Mouse (Mus musculus) lung, embryonic 14.5 days (tissue): ENCODE measurements around the gene Pex11b. TPM values are rescaled to one million over a fixed set of nuclear protein-coding genes. Genes with fewer than 3 reads are reported as not detected.
A peak's percentile ranks its signal among the peaks of the same experiment; 100 is the strongest.

Experiments used
- ATAC-seq: fragments of 200-750 bp; cut with Nextera tagmentation; 2 replicates; pipeline ENCODE4 v1.8.0; 2017; ENCODE audit warnings: mild to moderate bottlenecking, moderate TSS enrichment, moderate library complexity; ENCODE audit not compliant: insufficient read depth
- DNase-seq: peaks from one replicate; pipeline ENCODE4 v3.0.0-alpha.2; 2015
- H3K27ac ChIP-seq: fragments of 300-500 bp; sonication (generic); 2 replicates; pipeline ENCODE4 v1.5.1; 2014; ENCODE audit warnings: low read depth, mild to moderate bottlenecking, moderate library complexity
- H3K27me3 ChIP-seq: fragments of 300-500 bp; sonication (generic); 2 replicates; pipeline ENCODE4 v1.6.1; 2014; ENCODE audit warnings: low read length, control low read depth; ENCODE audit not compliant: insufficient read depth
- H3K36me3 ChIP-seq: fragments of 300-500 bp; sonication (generic); 2 replicates; pipeline ENCODE4 v1.6.1; 2014; ENCODE audit warnings: control low read depth; ENCODE audit not compliant: insufficient read depth
- H3K4me1 ChIP-seq: fragments of 300-500 bp; sonication (generic); 2 replicates; pipeline ENCODE4 v1.6.1; 2014; ENCODE audit warnings: antibody characterized with exemption, control low read depth; ENCODE audit not compliant: insufficient read depth
- H3K4me2 ChIP-seq: fragments of 300-500 bp; sonication (generic); 2 replicates; pipeline ENCODE4 v1.6.1; 2014; ENCODE audit warnings: mild to moderate bottlenecking
- H3K4me3 ChIP-seq: fragments of 300-500 bp; sonication (generic); 2 replicates; pipeline ENCODE4 v1.5.1; 2014; ENCODE audit warnings: low read depth, low read length
- H3K9ac ChIP-seq: fragments of 300-500 bp; sonication (generic); 2 replicates; pipeline ENCODE4 v1.6.1; 2014
- H3K9me3 ChIP-seq: fragments of 300-500 bp; sonication (generic); 2 replicates; pipeline ENCODE4 v1.6.1; 2016; ENCODE audit warnings: low read depth, low read length, control low read depth
- CTCF ChIP-seq: IDR thresholded peaks from 2 replicates; pipeline ENCODE4 v1.5.1; 2016; ENCODE audit warnings: antibody characterized with exemption, low read depth
- WGBS: fragments of 180-500 bp; shearing (Covaris S2); extraction: QIAGEN DNeasy Blood & Tissue Kit; methylation state at CpG from one replicate; pipeline ENCODE4 v1.1.7; 2014; 5-methylcytosine and 5-hydroxymethylcytosine counted together
- polyA plus RNA-seq: library from polyadenylated mRNA; unstranded; fragments of >200 nt; fragmentation: Nextera tagmentation; extraction: Ambion mirVana; gene quantifications from 2 replicates; pipeline ENCODE4 v1.2.1, GENCODE M21; 2014

The Pex11b gene
- polyA plus RNA-seq, 1 experiment from 2014 or later: 55.8 TPM

DNA sequence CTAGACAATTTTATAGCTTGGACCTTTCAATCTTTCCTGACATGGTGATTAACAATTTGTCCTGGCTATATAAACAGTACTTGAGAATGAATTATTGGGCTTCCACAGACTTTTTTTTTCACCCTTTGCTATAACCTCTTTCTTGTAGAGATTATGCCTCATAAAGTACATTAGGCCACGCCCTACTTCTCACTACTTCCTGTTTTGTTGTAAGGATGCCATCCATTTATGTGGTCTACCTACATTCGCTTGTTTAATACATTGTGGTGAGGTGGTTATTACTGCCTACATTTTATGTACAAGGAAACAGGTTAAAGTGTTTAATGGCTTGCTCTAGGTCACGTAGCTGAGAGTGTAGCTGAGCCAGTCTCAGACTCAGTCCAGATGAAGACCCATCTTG lies 40.0 kb downstream of the Pex11b start:
- Histone ChIP-seq H3K9ac (no peak overlapping the region), H3K36me3 (no peaks in the 10 kb centered on the region), H3K4me1 (no peaks in the 10 kb centered on the region), H3K4me3 (no peak overlapping the region), H3K27ac (no peak overlapping the region), H3K9me3 (no peaks in the 10 kb centered on the region), H3K4me2 (no peak overlapping the region), H3K27me3 (peaks cover 5% of the 10 kb centered on the region; the same call in 1 of the 2 replicates)
- TF ChIP-seq CTCF: no peak
- DNase-seq: no peak
- WGBS: 89% methylated on average over 3 of the region's 3 CpGs
- ATAC-seq: no peak

DNA sequence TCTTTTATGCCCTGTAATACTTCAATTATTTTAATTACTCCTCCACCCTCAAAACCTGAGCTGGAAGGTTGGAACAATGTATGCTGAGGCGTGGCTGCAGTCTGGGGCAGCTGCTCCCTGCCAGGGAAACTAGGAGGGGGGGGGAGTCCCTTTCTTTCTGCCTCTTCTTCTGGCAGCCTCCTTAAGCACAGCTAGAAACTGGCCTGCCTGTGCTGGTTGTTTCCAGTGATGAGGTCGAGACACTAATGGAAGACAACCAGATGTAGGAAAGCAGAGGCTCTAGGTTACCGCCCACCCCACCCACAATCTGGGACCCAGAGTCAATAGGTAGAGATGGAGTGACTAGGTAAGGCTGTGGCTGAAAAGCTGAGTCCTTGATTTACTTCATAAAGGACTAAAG lies 40.5 kb downstream of the Pex11b start:
- Histone ChIP-seq H3K4me1 (no peaks in the 10 kb centered on the region), H3K4me2 (no peak overlapping the region), H3K27ac (no peak overlapping the region), H3K27me3 (peaks cover 9% of the 10 kb centered on the region; the same call in 1 of the 2 replicates), H3K36me3 (no peaks in the 10 kb centered on the region), H3K4me3 (no peak overlapping the region), H3K9me3 (no peaks in the 10 kb centered on the region), H3K9ac (no peak overlapping the region)
- ATAC-seq (no peak), DNase-seq (no peak)
- WGBS: 69% methylated on average over 3 of the region's 3 CpGs
- no peak for TF ChIP-seq CTCF

DNA sequence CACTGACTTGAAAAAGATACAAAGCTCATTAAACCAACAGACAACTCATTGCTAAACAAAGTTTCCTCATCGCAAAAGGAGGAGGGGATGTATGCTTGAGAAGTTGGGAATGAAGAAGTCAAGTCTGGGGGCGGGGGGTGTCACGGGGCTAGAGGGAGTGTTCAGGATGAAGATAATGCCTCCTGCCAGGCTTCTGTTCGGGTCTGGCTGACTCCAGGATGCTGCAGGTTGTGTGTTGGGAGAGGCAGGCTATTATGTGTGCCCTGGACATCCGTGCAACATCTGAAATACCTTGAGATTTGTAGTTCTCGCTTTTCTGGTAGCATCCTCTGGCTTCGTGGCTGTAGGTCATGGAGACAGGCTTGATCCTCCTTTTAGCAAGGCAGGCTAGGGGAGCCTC lies 43.3 kb downstream of the Pex11b start:
- ATAC-seq: no peak
- no peak for TF ChIP-seq CTCF
- H3K27me3 ChIP-seq: peaks cover 9% of the 10 kb centered on the region; the same call in 1 of the 2 replicates
- H3K36me3 ChIP-seq: no peaks in the 10 kb centered on the region
- H3K4me3 ChIP-seq: no peak overlapping the region
- no peaks in the 10 kb centered on the region for H3K9me3 ChIP-seq
- H3K4me2 ChIP-seq: no peak overlapping the region
- no peak overlapping the region for H3K9ac ChIP-seq
- H3K27ac ChIP-seq: no peak overlapping the region
- H3K4me1 ChIP-seq: no peaks in the 10 kb centered on the region
- 68% methylated on average over 7 of the region's 7 CpGs for WGBS
- no peak for DNase-seq

DNA sequence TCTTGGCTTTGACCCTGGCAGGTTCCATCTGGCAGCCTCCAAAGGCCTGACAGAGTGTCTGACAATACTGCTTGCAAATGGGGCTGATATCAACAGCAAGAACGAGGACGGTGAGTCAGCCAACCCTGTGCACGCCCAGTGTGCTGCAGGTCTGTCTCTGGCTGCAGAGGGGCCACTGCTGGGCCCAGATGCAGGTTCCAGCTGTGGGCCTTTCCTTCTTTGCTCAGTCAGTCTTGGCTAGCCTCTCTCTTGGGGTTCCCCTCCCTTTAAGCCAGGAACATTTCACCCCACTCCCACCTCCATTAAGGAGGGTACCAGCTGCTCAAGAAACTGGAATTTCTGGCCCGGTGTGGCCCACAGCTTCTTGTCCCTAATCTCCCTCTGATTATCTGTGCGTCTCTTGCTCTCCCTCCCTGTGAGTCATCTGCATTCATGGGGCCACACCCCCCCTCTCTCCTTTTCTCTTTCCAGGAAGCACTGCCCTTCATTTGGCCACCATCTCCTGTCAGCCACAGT lies 44.0 kb downstream of the Pex11b start:
- 16% methylated on average over 5 of the region's 5 CpGs for WGBS
- ATAC-seq: no peak
- no peaks in the 10 kb centered on the region for H3K9me3 ChIP-seq
- H3K4me2 ChIP-seq: no peak overlapping the region
- no peak overlapping the region for H3K27ac ChIP-seq
- no peak overlapping the region for H3K4me3 ChIP-seq
- TF ChIP-seq CTCF: no peak
- peaks cover 11% of the 10 kb centered on the region for H3K27me3 ChIP-seq
- H3K9ac ChIP-seq: no peak overlapping the region
- no peaks in the 10 kb centered on the region for H3K4me1 ChIP-seq
- no peak for DNase-seq
- no peaks in the 10 kb centered on the region for H3K36me3 ChIP-seq

DNA sequence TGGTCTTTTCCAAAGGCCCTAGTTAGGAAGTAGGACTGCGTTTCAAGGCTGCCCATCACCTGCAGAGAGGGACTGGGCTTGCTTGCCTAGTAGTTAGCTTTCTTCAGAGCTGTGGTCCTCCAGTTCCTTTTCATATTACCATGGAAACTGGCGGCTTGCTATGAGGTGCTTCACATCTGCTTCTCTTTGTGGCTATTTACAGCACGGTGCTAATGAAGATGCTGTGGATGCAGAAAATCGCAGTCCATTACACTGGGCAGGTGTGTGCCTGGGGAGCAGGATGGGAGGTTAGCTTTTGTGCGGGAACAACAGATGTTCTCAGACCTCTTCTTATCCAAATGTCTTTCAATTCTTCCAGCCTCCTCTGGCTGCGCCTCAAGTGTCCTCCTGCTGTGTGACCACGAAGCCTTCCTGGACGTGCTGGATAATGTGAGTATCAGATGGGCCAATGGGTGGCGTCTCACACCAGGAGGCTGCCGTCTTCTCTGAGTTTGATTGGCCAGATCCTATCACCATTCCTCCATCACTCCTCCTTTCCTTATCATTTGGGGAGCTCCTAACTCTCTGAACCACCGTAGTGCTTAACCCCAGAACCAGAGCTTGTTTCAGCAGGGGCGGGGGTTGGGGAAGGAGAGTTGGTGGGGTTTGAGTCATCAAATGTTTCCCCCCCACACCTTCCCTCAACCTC lies 45.2 kb downstream of the Pex11b start:
- H3K4me3 ChIP-seq: no peak overlapping the region
- H3K9ac ChIP-seq: no peak overlapping the region

DNA sequence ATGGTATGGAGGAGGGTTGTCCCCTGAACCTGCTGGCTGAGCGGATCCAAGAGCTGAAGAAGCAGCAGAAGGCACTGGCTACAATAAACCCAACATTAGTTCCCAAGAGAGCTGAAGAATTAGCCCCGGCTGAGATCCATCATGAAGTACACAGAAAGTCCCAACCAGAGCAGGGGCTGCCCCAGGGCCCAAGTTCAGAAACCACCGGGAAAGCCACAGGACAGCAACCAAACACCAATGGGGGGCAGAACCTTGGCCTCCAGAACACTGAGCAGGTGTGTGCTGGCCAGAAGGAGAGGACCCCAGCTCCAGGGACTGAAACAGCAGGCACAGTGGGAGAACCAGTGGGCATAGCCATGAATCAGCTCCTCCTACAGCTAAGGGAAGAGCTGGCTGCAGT lies 48.3 kb downstream of the Pex11b start:
- Histone ChIP-seq H3K9me3 (no peaks in the 10 kb centered on the region), H3K4me3 (no peak overlapping the region), H3K27me3 (peaks cover 15% of the 10 kb centered on the region), H3K36me3 (no peaks in the 10 kb centered on the region), H3K4me2 (no peak overlapping the region), H3K9ac (no peak overlapping the region), H3K27ac (no peak overlapping the region), H3K4me1 (no peaks in the 10 kb centered on the region)
- WGBS: 87% methylated on average over 3 of the region's 3 CpGs
- no peak for DNase-seq
- ATAC-seq: no peak
- no peak for TF ChIP-seq CTCF

More for the DNA sequence above, 45.2 kb downstream of the Pex11b start:
- H3K4me2 ChIP-seq: no peak overlapping the region
- H3K27me3 ChIP-seq: peaks cover 15% of the 10 kb centered on the region
- DNase-seq: no peak
- no peak for ATAC-seq
- WGBS: 25% methylated on average over 12 of the region's 12 CpGs
- H3K9me3 ChIP-seq: no peaks in the 10 kb centered on the region
- H3K36me3 ChIP-seq: no peaks in the 10 kb centered on the region
- TF ChIP-seq CTCF: no peak
- H3K27ac ChIP-seq: no peak overlapping the region
- no peaks in the 10 kb centered on the region for H3K4me1 ChIP-seq

DNA sequence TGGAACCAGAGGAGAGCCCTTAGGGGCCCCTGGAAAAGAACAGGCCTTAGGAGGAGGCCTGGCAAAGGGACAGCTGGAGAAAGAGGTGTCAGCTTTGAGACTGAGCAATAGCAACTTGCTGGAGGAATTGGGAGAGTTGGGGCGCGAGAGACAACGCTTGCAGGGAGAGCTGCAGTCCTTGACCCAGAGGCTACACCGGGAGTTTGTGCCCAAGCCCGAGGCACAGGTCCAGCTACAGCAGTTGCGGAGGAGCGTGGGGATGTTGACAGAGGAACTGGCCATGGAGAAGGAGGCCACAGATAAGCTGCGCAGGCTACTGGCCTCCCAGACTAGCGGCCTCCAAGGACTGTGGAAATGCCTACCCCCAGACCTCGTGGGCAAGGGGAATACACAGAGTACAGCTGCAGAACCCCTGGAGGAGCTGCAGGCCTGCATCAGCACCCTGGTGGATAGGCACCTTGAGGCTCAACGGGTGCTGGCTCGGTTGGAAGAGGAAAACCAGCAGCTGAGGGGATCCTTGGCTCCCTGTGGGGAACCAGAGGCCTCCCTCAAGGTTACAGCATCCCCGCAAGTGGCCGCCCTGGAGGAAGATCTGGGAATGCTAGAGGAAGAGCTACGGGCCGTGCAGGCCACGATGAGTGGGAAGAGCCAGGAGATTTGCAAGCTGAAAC lies 49.1 kb downstream of the Pex11b start:
- WGBS: 40% methylated on average over 17 of the region's 17 CpGs
- Histone ChIP-seq H3K9ac (peak overlapping the region; percentile 17; the same call in 1 of the 2 replicates), H3K36me3 (no peaks in the 10 kb centered on the region), H3K4me2 (peak overlapping the region; percentile 56), H3K27me3 (peaks cover 15% of the 10 kb centered on the region), H3K9me3 (no peaks in the 10 kb centered on the region), H3K27ac (no peak overlapping the region), H3K4me3 (peak overlapping the region; percentile 24), H3K4me1 (no peaks in the 10 kb centered on the region)
- DNase-seq: no peak
- no peak for TF ChIP-seq CTCF
- ATAC-seq: no peak
